19 mouse cellular contexts compared by ENCODE assay signal in the genomic region with DNA sequence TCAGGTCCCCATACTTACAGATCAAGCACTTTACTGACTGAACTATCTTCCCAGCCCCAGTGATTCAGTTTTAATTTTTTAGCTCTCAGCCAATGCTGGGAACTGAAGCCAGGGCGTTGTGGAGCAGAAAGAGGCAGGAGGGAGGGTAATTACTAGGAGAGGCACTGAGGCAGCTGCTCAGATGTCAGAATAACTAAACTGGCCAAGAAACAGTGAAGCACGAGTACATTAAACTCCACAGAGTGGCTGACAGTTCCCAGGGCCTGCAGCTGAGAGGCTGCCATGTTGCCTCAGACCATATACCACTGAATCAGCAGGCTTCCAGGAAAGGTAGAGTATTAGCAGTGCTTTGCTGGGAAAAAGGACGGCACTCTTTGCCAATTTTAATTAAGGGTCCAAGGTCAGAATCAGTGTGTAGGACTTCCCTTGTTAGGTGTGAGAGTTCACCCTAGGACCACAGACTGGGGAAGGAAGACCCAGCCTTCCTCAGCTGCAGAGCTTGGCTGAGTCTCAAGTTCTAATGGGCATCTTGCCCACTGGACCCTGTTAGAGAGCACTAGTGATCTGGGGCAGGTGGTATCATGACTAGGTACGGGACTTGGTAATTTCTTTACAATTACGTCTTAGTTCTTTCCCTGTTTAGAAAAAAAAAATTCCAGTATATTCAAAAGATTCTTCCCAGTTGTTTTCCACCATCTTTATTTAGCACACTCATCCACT. TPM values are rescaled to one million over a fixed set of nuclear protein-coding genes. Genes with fewer than 3 reads are reported as not detected.
DNase-seq lines count a peak whose midpoint lies in the region; ATAC-seq and TF ChIP-seq lines count a peak whose summit lies in the region.
"Had no signal": no experiment of that assay in that cellular context is flagged by ENCODE, and none has a peak within 500 bp of the region (broad histone marks: within the 10 kb centered on the region; RNA-seq: fewer than 3 reads in every experiment).

No protein-coding gene starts in this region.

- 0 out of 2 replicates have a peak overlapping the region, but pooled peaks have one; percentile 1 for H3K27ac ChIP-seq in intestine, embryonic 15.5 days
- H3K27ac ChIP-seq in intestine, embryonic 16.5 days (ENCODE audit: low read length), result no peak overlapping the region
- H3K27ac ChIP-seq in midbrain, postnatal 0 days (ENCODE audit: low read depth, low read length), result no peak overlapping the region
- no peak overlapping the region for H3K27ac ChIP-seq in midbrain, embryonic 10.5 days (replicated peaks)
- H3K27ac ChIP-seq in liver, embryonic 11.5 days (ENCODE audit: low read depth, low read length), result peak overlapping the region; percentile 32; the same call in 1 of the 2 replicates
- H3K27ac ChIP-seq: embryonic facial prominence, embryonic 15.5 days; heart, adult 2 months; liver, embryonic 14.5 days; midbrain, embryonic 12.5 days had no signal

- H3K4me2 ChIP-seq in intestine, embryonic 15.5 days (replicated peaks), result no peak overlapping the region
- no peak overlapping the region for H3K4me2 ChIP-seq in intestine, embryonic 16.5 days (ENCODE audit: low read depth, low read length)
- no peak overlapping the region for H3K4me2 ChIP-seq in midbrain, postnatal 0 days (ENCODE audit: low read depth, low read length, poor library complexity, severe bottlenecking)
- H3K4me2 ChIP-seq in liver, embryonic 11.5 days, result no peak overlapping the region
- H3K4me2 ChIP-seq: embryonic facial prominence, embryonic 15.5 days; midbrain, embryonic 12.5 days had no signal

- ATAC-seq in intestine, embryonic 15.5 days, result no peak
- ATAC-seq in intestine, embryonic 16.5 days, result no peak
- ATAC-seq in midbrain, postnatal 0 days (ENCODE audit: low FRiP score), result no peak
- ATAC-seq in liver, embryonic 11.5 days (replicated peaks; ENCODE audit: low FRiP score), result no peak
- ATAC-seq: inflammation-experienced regulatory T-cells, adult 6 months had no signal

- H3K27me3 ChIP-seq in intestine, embryonic 15.5 days (replicated peaks), result no peaks in the 10 kb centered on the region
- H3K27me3 ChIP-seq in intestine, embryonic 16.5 days (replicated peaks; ENCODE audit: control insufficient read depth, insufficient read depth, low read length), result no peaks in the 10 kb centered on the region
- H3K27me3 ChIP-seq in midbrain, postnatal 0 days (ENCODE audit: insufficient read depth, low read length), result no peaks in the 10 kb centered on the region
- no peaks in the 10 kb centered on the region for H3K27me3 ChIP-seq in midbrain, embryonic 10.5 days (ENCODE audit: low read depth, poor library complexity, severe bottlenecking)
- no peaks in the 10 kb centered on the region for H3K27me3 ChIP-seq in liver, embryonic 11.5 days (replicated peaks; ENCODE audit: control insufficient read depth, insufficient read depth, low read length)
- H3K27me3 ChIP-seq: embryonic facial prominence, embryonic 15.5 days; midbrain, embryonic 12.5 days had no signal

- H3K9me3 ChIP-seq in intestine, embryonic 15.5 days, result no peaks in the 10 kb centered on the region
- H3K9me3 ChIP-seq in intestine, embryonic 16.5 days (ENCODE audit: control insufficient read depth, low read length), result no peaks in the 10 kb centered on the region
- H3K9me3 ChIP-seq in midbrain, postnatal 0 days (ENCODE audit: low read length), result no peaks in the 10 kb centered on the region
- no peaks in the 10 kb centered on the region for H3K9me3 ChIP-seq in midbrain, embryonic 10.5 days (replicated peaks)
- no peaks in the 10 kb centered on the region for H3K9me3 ChIP-seq in liver, embryonic 11.5 days (ENCODE audit: control insufficient read depth, low read length)
- H3K9me3 ChIP-seq: embryonic facial prominence, embryonic 15.5 days; midbrain, embryonic 12.5 days had no signal

- TF ChIP-seq CTCF in midbrain, postnatal 0 days (IDR thresholded peaks at IDR 0.05), result no peak

- peak; percentile 41 for DNase-seq in midbrain, postnatal 0 days (ENCODE audit: low spot score)
- no peak for DNase-seq in midbrain, embryonic 10.5 days (ENCODE audit: low spot score)
- no peak for DNase-seq in liver, embryonic 11.5 days (ENCODE audit: low spot score)
- DNase-seq in urinary bladder, postnatal 10 days (ENCODE audit: low spot score), result no peak
- DNase-seq in retina, postnatal 1 day, result no peak
- DNase-seq: adrenal gland, postnatal 25 days; cerebellum, adult 9-10 months; embryo, embryonic 11 days; gastrocnemius, postnatal 10 days; heart, adult 2 months; lung, postnatal 10 days; right cerebral cortex, postnatal 4 days had no signal

- 57% methylated on average over 5 of the region's 5 CpGs for WGBS in intestine, embryonic 15.5 days
- WGBS in intestine, embryonic 16.5 days, result 67% methylated on average over 5 of the region's 5 CpGs
- WGBS in midbrain, postnatal 0 days, result 70% methylated on average over 5 of the region's 5 CpGs
- 84% methylated on average over 5 of the region's 5 CpGs for WGBS in midbrain, embryonic 10.5 days
- WGBS in liver, embryonic 11.5 days, result 74% methylated on average over 5 of the region's 5 CpGs

- no peaks in the 10 kb centered on the region for H3K36me3 ChIP-seq in intestine, embryonic 15.5 days
- H3K36me3 ChIP-seq in intestine, embryonic 16.5 days (ENCODE audit: control insufficient read depth, insufficient read depth, low read length), result no peaks in the 10 kb centered on the region
- H3K36me3 ChIP-seq in midbrain, postnatal 0 days (ENCODE audit: insufficient read depth, low read length), result no peaks in the 10 kb centered on the region
- no peaks in the 10 kb centered on the region for H3K36me3 ChIP-seq in midbrain, embryonic 10.5 days
- no peaks in the 10 kb centered on the region for H3K36me3 ChIP-seq in liver, embryonic 11.5 days (ENCODE audit: control insufficient read depth, insufficient read depth, low read length)
- H3K36me3 ChIP-seq: embryonic facial prominence, embryonic 15.5 days; midbrain, embryonic 12.5 days had no signal

- peaks cover 13% of the 10 kb centered on the region; the same call in 1 of the 2 replicates for H3K4me1 ChIP-seq in intestine, embryonic 15.5 days (replicated peaks)
- peaks cover 19% of the 10 kb centered on the region for H3K4me1 ChIP-seq in intestine, embryonic 16.5 days (ENCODE audit: control insufficient read depth, insufficient read depth, low read length)
- H3K4me1 ChIP-seq in midbrain, postnatal 0 days (ENCODE audit: insufficient read depth, low read length), result no peaks in the 10 kb centered on the region
- H3K4me1 ChIP-seq in midbrain, embryonic 10.5 days, result no peaks in the 10 kb centered on the region
- peaks cover 38% of the 10 kb centered on the region for H3K4me1 ChIP-seq in liver, embryonic 11.5 days (replicated peaks; ENCODE audit: control insufficient read depth, insufficient read depth, low read length)
- H3K4me1 ChIP-seq: embryonic facial prominence, embryonic 15.5 days; midbrain, embryonic 12.5 days had no signal

- H3K9ac ChIP-seq in intestine, embryonic 15.5 days, result no peak overlapping the region
- no peak overlapping the region for H3K9ac ChIP-seq in intestine, embryonic 16.5 days (ENCODE audit: low read depth, low read length)
- no peak overlapping the region for H3K9ac ChIP-seq in midbrain, postnatal 0 days (replicated peaks; ENCODE audit: low read length, poor library complexity, severe bottlenecking)
- no peak overlapping the region for H3K9ac ChIP-seq in liver, embryonic 11.5 days (ENCODE audit: low read depth, low read length)
- H3K9ac ChIP-seq: embryonic facial prominence, embryonic 15.5 days; liver, embryonic 14.5 days; midbrain, embryonic 12.5 days had no signal

- no peak overlapping the region for H3K4me3 ChIP-seq in intestine, embryonic 15.5 days (replicated peaks)
- H3K4me3 ChIP-seq in intestine, embryonic 16.5 days (ENCODE audit: low read length), result no peak overlapping the region
- no peak overlapping the region for H3K4me3 ChIP-seq in midbrain, postnatal 0 days (ENCODE audit: low read depth, low read length)
- no peak overlapping the region for H3K4me3 ChIP-seq in midbrain, embryonic 10.5 days
- H3K4me3 ChIP-seq in liver, embryonic 11.5 days (ENCODE audit: low read depth, low read length), result no peak overlapping the region
- H3K4me3 ChIP-seq: embryonic facial prominence, embryonic 15.5 days; heart, adult 2 months; midbrain, embryonic 12.5 days had no signal

RNA-seq across cellular contexts. Expression of a gene that starts 11.8 kb away (rescaled TPM):
- polyA plus RNA-seq in intestine, embryonic 15.5 days (2015; fragmentation: Nextera tagmentation; extraction: Ambion mirVana), result 20.0 and 20.5 TPM in 2 replicates
- 17.1 and 20.5 TPM in 2 replicates for polyA plus RNA-seq in intestine, embryonic 16.5 days (2015; fragmentation: Nextera tagmentation; extraction: Ambion mirVana)
- total RNA-seq in midbrain, postnatal 0 days (2014; rRNA removed), result 12.0 and 15.5 TPM in 2 replicates
- 19.4 and 19.8 TPM in 2 replicates for polyA plus RNA-seq in midbrain, postnatal 0 days (2015; fragmentation: Nextera tagmentation; extraction: Ambion mirVana)
- 19.4 and 19.5 TPM in 2 replicates for polyA plus RNA-seq in midbrain, embryonic 10.5 days (2016; fragmentation: Nextera tagmentation; extraction: Ambion mirVana)
- 35.2 and 35.8 TPM in 2 replicates for polyA plus RNA-seq in liver, embryonic 11.5 days (2014; fragmentation: Nextera tagmentation; extraction: Ambion mirVana)

RNA-seq across cellular contexts. Expression of a gene that starts 28.3 kb away (rescaled TPM):
- polyA plus RNA-seq in intestine, embryonic 15.5 days (2015; fragmentation: Nextera tagmentation; extraction: Ambion mirVana), result 8.2 and 8.8 TPM in 2 replicates
- 6.2 and 7.5 TPM in 2 replicates for polyA plus RNA-seq in intestine, embryonic 16.5 days (2015; fragmentation: Nextera tagmentation; extraction: Ambion mirVana)
- total RNA-seq in midbrain, postnatal 0 days (2014; rRNA removed), result 30.7 and 32.1 TPM in 2 replicates
- polyA plus RNA-seq in midbrain, postnatal 0 days (2015; fragmentation: Nextera tagmentation; extraction: Ambion mirVana), result 6.1 and 7.0 TPM in 2 replicates
- 7.7 and 10.0 TPM in 2 replicates for polyA plus RNA-seq in midbrain, embryonic 10.5 days (2016; fragmentation: Nextera tagmentation; extraction: Ambion mirVana)
- 4.3 and 4.8 TPM in 2 replicates for polyA plus RNA-seq in liver, embryonic 11.5 days (2014; fragmentation: Nextera tagmentation; extraction: Ambion mirVana)
- total RNA-seq: neutrophil, adult 5-6 weeks had no signal
- polyA plus RNA-seq: inflammation-experienced regulatory T-cells, adult 6 months had no signal

Comparison
In these comparisons a context has a peak if more than half of its experiments do, and no peak if none do; other contexts are left out.
1. H3K27ac ChIP-seq: peak in intestine, embryonic 15.5 days (single experiment) and liver, embryonic 11.5 days (single experiment); none in intestine, embryonic 16.5 days (single experiment), midbrain, postnatal 0 days (single experiment) and midbrain, embryonic 10.5 days (single experiment).